Mouse (Mus musculus): ENCODE measurements around the gene Atp5e. TPM values are rescaled to one million over a fixed set of nuclear protein-coding genes. Genes with fewer than 3 reads are reported as not detected.

Gene Atp5e
- total RNA-seq, 2 experiments from 2014 or later = 1,566 to 1,609 TPM

GRCm38 (mm10) chr2:174453681-174454080 lies 10.2 kb downstream of the Atp5e start:
- intact Hi-C loops (cut with DNase I) = loop anchor here (1.0 kb wide), 1 partner anchor 141 kb away; no protein-coding TSS in a partner anchor

GRCm38 (mm10) chr2:174450353-174450752 lies 13.6 kb downstream of the Atp5e start, which contains the start of gene Tubb1:
Gene Tubb1 (plus strand): TSS chr2:174450695.
- intact Hi-C loops (cut with DNase I) = no loop called here
- DNase-seq (ENCODE audit: low spot score) = no peak

More at GRCm38 (mm10) chr2:174453681-174454080, 10.2 kb downstream of the Atp5e start:
- DNase-seq (ENCODE audit: low spot score) = no peak

GRCm38 (mm10) chr2:174448405-174448804 lies 15.5 kb downstream of the Atp5e start:
- DNase-seq (ENCODE audit: low spot score) = no peak
- intact Hi-C loops (cut with DNase I) = no loop called here

DNA sequence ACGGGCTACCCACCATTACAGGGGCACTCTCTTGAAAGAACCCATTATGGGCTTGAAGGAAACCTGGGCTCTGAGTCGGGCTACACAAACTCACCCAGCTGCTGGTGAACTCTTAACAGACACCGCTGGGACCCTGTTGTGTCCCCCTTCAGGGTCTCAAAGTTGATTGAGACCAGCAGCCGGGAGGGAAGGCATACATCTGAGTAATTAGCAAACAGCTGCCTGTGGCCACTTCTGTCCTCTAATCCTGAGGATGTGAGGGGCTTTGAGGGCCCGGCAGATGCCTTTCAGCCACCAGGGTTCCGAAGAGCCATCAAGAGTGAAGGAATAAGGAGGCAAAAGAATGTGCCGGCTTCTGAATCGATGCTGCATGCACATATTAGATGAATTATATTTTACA lies 17.0 kb downstream of the Atp5e start:
- intact Hi-C loops (cut with DNase I) = no loop called here
- no peak for DNase-seq (ENCODE audit: low spot score)

- intact Hi-C loops (cut with DNase I) = no loop called here
- no peak for DNase-seq (ENCODE audit: low spot score)
These were observed 17.4 kb downstream of the Atp5e start for GRCm38 (mm10) chr2:174446492-174446891.

DNA sequence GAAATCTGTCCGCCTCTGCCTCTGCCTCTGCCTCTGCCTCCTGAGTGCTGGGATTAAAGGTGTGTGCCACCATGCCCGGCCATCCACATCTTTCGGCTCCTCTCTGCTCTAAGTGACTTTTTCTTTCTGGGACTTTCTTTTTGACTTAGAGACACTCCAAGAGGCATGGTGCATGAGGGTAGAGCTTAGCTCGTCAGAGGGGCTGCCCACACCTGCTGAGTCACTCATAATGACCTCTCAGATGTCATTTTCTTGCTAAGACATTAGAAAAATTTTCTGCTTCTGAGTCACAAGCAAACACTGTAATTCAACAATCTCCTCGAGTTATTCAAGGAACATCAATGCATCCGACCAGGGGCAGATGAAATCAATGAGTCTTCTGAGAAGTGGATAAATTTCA lies 18.9 kb downstream of the Atp5e start:
- intact Hi-C loops (cut with DNase I) = no loop called here
- no peak for DNase-seq (ENCODE audit: low spot score)

DNA sequence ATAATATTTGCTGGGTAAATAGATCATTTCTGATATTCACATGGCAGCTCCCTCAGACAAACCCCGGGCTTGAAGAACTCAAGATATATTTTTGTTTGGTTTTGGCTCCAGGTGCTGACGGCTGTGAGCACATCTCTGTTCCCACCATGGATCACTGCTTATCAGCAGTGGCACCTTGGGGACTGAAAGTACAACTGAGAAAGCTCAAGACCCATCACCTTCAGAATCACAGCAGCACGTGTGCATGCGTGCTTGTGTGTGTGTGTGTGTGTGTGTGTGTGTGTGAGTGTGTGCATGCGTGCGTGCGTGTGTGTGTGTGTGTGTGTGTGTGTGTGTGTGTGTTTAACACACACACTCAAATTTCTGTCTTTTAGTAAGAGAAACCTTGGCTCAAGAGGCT lies 19.5 kb downstream of the Atp5e start:
- no peak for DNase-seq (ENCODE audit: low spot score)
- intact Hi-C loops (cut with DNase I) = no loop called here

DNA sequence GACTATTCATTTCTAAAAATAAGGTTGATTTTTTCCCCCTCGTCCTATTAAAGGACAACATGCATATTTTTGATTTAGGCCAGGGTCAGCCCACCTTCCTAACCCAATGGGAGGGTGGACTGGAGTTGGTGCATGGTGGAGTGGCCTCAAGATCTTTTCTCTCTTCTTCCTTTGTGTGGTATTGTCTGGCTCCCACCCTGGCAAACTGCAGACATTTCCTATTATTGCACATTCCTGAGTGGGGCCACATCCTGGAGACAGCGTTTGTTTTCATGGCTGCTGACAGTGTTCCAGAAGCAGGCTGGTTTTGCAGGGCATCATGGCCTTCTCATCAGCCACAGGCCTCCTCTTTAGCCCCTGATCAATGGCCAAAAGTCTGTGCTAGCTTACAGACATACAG lies 20.9 kb downstream of the Atp5e start:
- intact Hi-C loops (cut with DNase I) = no loop called here
- no peak for DNase-seq (ENCODE audit: low spot score)

DNA sequence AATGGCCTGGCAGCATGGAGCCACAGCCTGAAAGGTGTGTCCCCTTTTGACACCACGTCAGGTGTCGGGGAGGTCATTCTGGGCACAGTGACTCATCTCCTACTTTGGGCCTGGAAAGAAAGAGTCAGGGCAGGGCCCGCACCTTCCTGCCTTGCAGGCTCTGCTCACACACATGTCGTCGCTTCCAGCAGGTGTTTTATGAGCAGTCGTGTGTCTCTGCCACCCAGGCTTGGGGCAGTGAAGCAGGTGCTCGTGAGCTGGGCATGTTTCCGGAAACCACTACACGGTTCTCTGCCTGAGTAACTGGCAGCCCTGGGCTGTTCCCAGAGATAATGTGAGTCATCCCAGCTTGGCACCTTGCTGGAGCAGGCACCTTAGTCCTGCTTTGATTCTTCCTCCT lies 21.4 kb downstream of the Atp5e start:
- DNase-seq (ENCODE audit: low spot score) = no peak
- intact Hi-C loops (cut with DNase I) = no loop called here

GRCm38 (mm10) chr2:174441898-174442297 lies 22.0 kb downstream of the Atp5e start:
- intact Hi-C loops (cut with DNase I) = no loop called here
- DNase-seq (ENCODE audit: low spot score) = no peak

GRCm38 (mm10) chr2:174439961-174440360 lies 23.9 kb downstream of the Atp5e start:
- intact Hi-C loops (cut with DNase I) = no loop called here
- DNase-seq (ENCODE audit: low spot score) = no peak

DNA sequence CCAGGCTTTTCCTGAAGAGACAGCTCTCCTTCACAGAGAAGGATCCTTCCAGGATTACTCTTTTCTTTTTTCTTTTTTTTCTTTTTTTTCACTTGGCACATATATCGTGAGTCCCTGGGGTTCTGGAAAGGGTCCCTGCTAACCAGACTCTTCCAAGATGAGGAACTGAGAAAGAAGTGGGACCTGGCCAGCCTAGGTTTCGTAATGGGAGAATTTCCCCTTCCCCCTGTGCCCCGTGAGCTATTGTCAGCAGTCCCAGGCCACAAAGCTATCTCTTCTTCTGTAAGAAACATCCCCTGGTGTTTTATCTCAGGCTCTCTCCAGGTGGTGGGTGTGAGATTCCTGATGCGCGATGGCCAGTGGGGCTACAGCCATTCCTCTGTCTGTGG lies 24.5 kb downstream of the Atp5e start:
- no peak for DNase-seq (ENCODE audit: low spot score)

GRCm38 (mm10) chr2:174438737-174439449 lies 25.0 kb downstream of the Atp5e start, which contains the start of gene Ctsz:
Gene Ctsz (minus strand): TSS chr2:174439039.
- intact Hi-C loops (cut with DNase I) = no loop called here
- DNase-seq (ENCODE audit: low spot score) = peak; percentile 63

More for the DNA sequence above, 24.5 kb downstream of the Atp5e start:
- intact Hi-C loops (cut with DNase I) = no loop called here

DNA sequence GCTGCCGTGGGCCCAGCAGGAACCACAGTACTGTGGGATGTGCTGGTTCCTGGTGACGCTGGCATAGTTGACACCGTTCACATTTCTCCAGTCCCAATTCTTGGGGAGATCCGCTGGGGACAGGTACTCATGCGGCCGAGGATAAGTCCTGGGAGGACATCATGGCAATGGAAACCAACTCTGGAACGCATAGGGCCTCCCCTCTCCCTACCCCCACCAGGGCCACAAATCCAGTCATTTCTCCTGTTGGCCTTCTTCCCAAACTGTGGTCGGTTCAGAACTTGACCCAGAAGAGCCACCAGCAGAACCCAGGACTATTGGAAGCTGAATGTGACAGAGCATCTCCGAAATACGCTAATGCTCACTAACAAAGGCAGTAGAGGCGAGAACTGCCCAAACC lies 25.7 kb downstream of the Atp5e start:
- DNase-seq (ENCODE audit: low spot score) = no peak
- intact Hi-C loops (cut with DNase I) = no loop called here

DNA sequence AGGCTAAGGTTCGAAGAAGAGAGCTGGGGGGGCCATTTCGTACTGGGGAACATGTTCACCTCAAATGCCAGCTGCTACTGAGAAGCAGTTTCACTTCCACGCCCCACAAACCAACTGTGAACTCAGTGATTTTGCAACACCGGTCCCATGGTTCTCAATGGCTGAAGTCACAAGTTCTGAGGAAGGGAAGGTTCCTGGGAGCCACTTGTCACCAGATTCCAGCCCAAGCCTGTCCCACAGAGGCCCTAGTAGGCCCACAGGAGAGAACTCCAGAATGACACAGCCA lies 26.3 kb downstream of the Atp5e start:
- intact Hi-C loops (cut with DNase I) = no loop called here
- no peak for DNase-seq (ENCODE audit: low spot score)

- DNase-seq (ENCODE audit: low spot score) = no peak
- intact Hi-C loops (cut with DNase I) = no loop called here
These were observed 26.8 kb downstream of the Atp5e start for GRCm38 (mm10) chr2:174436916-174437696.

- DNase-seq (ENCODE audit: low spot score) = no peak
- intact Hi-C loops (cut with DNase I) = no loop called here
These were observed 27.7 kb downstream of the Atp5e start for GRCm38 (mm10) chr2:174436076-174436701.

- intact Hi-C loops (cut with DNase I) = no loop called here
- no peak for DNase-seq (ENCODE audit: low spot score)
These were observed 29.0 kb downstream of the Atp5e start for GRCm38 (mm10) chr2:174434943-174435342.

- intact Hi-C loops (cut with DNase I) = no loop called here
- DNase-seq (ENCODE audit: low spot score) = no peak
These were observed 34.8 kb downstream of the Atp5e start for GRCm38 (mm10) chr2:174428996-174429591.

DNA sequence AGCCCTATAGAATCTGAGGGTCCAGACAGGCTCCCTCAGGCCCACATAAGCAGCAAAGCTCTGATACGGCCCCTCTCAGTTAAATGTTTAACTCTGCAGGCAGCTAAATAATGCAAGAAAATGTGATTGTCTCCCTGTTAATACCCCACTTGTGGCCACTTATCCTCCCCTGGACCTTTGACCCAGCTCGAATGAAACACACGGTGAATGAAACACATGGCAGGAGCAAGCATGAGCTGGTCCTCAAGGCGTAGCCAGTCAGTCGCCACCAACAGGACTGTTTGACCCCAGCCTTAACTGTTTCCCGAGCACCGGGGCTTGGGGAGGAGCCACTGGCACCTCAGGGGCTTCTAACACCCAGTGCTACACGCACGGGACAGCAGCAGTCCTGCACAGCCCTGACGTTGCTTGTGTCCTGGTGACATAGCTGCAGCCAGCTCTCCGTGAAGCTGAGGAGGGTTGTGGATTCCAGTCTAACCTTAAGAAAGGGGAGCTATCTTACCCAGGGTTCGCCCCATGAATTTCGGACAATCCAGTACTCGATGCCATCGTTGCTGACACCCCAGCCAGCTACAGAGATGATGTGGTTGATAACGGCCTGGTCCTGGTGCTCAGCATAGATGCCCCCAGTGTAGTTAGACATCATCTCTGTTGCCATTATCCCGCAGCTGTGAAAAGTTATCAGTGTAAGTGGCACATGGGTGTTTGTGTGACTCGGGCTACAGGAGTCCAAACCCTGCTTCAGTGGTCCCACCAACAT lies 35.6 kb downstream of the Atp5e start:
- no peak for DNase-seq (ENCODE audit: low spot score)
- intact Hi-C loops (cut with DNase I) = no loop called here

All from heart, postnatal 25 days (tissue).